Mouse (Mus musculus): ENCODE measurements around the gene Chd3. TPM values are rescaled to one million over a fixed set of nuclear protein-coding genes. Genes with fewer than 3 reads are reported as not detected.
A peak's percentile ranks its signal among the peaks of the same experiment; 100 is the strongest.

Gene Chd3
- 146 and 160 TPM in 2 replicates for polyA plus RNA-seq (2012; rRNA removed)

DNA sequence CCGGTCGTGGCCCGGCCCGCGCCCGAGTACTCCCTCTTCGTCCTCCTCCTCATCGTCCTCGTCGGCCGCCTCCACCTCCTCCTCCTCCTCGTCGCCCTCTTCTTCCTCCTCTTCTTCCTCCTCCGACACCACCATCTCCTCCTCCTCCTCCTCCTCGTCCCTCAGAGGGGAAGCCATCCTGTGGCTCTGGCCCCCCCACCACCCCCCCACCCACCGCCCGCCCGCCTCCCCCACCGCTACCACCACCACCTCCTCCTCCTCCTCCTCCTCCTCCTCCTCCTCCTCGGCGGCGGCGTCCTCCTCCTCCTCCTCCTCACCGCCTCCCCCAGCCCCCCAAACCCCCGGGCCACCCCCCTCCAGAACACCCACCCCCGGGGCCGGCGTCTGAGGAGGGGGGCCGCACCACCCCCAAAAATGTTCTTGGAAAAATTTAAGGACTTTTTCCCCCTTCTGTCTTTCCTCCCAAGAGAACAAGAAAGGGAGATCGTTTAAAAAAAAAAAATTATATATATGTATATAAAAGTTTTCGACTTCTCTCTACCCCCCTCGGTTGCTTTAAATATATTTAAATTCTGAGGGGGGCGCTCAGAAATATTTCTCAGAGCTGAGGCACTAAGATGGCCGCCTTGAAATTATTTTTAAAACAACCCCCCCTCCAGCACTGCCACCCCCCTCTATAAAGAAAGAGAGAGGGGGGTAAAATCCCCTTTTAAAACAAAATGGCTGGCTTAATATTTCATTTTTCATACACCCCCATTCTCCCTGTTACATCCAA is at the start of gene Chd3:
Chd3 (minus strand) TSS at position 192 of the 775 bp plus-strand sequence.
- peaks cover 8% of the 10 kb centered on the region; the same call in 1 of the 2 replicates for H3K4me1 ChIP-seq (ENCODE audit: control insufficient read depth, insufficient read depth, insufficient read length)
- peak within 1 kb of the TSS; percentile 92 for H3K4me3 ChIP-seq (ENCODE audit: extremely low read depth, insufficient read depth, insufficient read length)
- no peaks in the 10 kb centered on the region for H3K27me3 ChIP-seq (ENCODE audit: control insufficient read depth, insufficient read depth, low read length)
- H3K36me3 ChIP-seq (ENCODE audit: control insufficient read depth, insufficient read depth, low read length) = no peaks in the 10 kb centered on the region
- no peak for DNase-seq (ENCODE audit: low read depth in 1 of 2, low spot score in 2 of 2)
- peak within 1 kb of the TSS; percentile 89 for H3K27ac ChIP-seq (ENCODE audit: insufficient read depth, low read length)
- TF ChIP-seq POLR2A (IDR thresholded peaks at IDR 0.05; ENCODE audit: low read depth, low read length) (no peak; the same call in 1 of the 2 replicates), CTCF (IDR thresholded peaks at IDR 0.05; ENCODE audit: extremely low read depth, insufficient read depth, insufficient read length, insufficient replicate concordance) (no peak)
- 0% methylated on average over 19 of the region's 34 CpGs for WGBS

DNA sequence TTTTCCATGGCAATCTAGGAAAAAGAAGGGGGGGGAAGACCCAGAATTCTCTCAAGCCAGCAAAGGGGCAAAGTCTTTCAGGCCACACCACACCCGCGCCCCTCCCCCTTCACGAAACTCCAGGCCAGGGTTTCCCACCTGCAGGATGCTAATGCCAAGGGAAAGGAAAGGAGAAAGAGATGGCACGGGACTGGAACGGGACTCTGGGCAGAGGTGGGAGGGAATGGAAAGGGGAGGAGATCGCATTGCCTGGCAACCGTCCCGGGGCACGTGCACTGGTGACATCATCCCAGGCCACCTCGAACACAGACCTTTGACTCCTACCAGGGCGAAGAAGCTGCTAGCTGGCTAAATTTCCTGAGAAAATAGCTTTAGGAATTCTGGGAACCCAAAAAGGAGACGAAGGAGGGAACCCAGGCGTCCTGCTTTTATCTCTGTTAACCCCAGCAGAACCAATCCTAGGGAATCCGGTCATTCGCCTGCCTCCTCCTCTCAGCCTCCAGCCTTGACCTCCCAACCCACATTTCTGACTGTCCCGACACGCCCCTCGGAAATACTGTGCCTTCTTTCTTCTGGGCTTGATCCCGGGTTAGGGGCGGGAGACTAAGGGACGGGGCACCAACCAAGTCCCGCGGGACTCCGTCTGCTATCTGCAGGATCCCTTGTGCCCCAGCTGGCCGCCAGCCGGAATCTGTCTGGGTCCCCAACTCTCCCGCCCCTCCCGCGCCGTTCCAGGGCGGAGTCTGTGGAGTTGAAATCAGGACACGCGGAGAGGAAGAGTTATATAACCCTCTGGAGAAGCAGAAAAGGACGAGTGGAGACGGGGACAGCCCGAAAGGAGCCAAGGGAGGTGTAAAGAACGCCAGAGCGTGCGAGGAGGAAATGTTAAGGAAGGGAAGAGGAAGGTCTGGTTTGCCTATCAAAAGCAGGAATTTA is 48.5 kb upstream of the Chd3 start:
- WGBS = 1% methylated on average over 39 of the region's 39 CpGs
- Histone ChIP-seq H3K4me1 (ENCODE audit: control insufficient read depth, insufficient read depth, insufficient read length) (peaks cover 14% of the 10 kb centered on the region; the same call in 1 of the 2 replicates), H3K27ac (ENCODE audit: insufficient read depth, low read length) (peak overlapping the region; percentile 63), H3K4me3 (ENCODE audit: extremely low read depth, insufficient read depth, insufficient read length) (peak overlapping the region; percentile 48), H3K27me3 (ENCODE audit: control insufficient read depth, insufficient read depth, low read length) (no peaks in the 10 kb centered on the region; the same call in 1 of the 2 replicates), H3K36me3 (ENCODE audit: control insufficient read depth, insufficient read depth, low read length) (no peaks in the 10 kb centered on the region)
- no peak for TF ChIP-seq CTCF (IDR thresholded peaks at IDR 0.05; ENCODE audit: extremely low read depth, insufficient read depth, insufficient read length, insufficient replicate concordance)
- TF ChIP-seq POLR2A (IDR thresholded peaks at IDR 0.05; ENCODE audit: low read depth, low read length) = 0 out of 2 replicates have a peak, but pooled peaks have one; percentile 7
- DNase-seq (ENCODE audit: low read depth in 1 of 2, low spot score in 2 of 2) = no peak

DNA sequence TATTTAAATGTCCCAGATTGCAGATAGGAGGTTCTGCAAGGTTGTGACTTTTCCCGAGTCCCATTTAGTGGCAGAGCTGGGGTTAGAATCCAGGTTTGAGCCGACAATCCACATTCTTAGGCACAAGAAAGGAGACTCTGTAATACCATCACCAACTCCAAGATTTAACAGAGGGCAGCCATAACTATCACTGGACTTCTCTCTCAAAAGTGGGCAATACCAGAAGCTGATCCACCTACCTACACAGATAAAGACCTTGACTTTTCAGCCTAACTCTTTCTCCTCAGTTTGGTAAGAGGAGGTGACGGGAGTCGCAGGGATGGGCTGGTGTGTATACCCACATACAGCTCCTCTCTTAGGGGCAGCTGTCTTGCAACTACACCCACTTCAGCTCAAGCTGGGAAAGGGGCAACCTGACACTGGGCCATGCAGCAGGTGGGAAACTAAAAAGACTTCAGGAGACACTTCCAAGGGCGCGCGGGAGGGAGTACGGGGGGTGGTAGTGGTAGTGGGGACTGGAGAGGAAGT is 47.8 kb upstream of the Chd3 start:
- no peak overlapping the region; the same call in 1 of the 2 replicates for H3K27ac ChIP-seq (ENCODE audit: insufficient read depth, low read length)
- no peaks in the 10 kb centered on the region; the same call in 1 of the 2 replicates for H3K27me3 ChIP-seq (ENCODE audit: control insufficient read depth, insufficient read depth, low read length)
- H3K4me1 ChIP-seq (ENCODE audit: control insufficient read depth, insufficient read depth, insufficient read length) = peaks cover 14% of the 10 kb centered on the region; the same call in 1 of the 2 replicates
- no peaks in the 10 kb centered on the region for H3K36me3 ChIP-seq (ENCODE audit: control insufficient read depth, insufficient read depth, low read length)
- TF ChIP-seq POLR2A (IDR thresholded peaks at IDR 0.05; ENCODE audit: low read depth, low read length) (no peak), CTCF (IDR thresholded peaks at IDR 0.05; ENCODE audit: extremely low read depth, insufficient read depth, insufficient read length, insufficient replicate concordance) (no peak)
- H3K4me3 ChIP-seq (ENCODE audit: extremely low read depth, insufficient read depth, insufficient read length) = no peak overlapping the region
- no peak for DNase-seq (ENCODE audit: low read depth in 1 of 2, low spot score in 2 of 2)
- 37% methylated on average over 8 of the region's 8 CpGs for WGBS

DNA sequence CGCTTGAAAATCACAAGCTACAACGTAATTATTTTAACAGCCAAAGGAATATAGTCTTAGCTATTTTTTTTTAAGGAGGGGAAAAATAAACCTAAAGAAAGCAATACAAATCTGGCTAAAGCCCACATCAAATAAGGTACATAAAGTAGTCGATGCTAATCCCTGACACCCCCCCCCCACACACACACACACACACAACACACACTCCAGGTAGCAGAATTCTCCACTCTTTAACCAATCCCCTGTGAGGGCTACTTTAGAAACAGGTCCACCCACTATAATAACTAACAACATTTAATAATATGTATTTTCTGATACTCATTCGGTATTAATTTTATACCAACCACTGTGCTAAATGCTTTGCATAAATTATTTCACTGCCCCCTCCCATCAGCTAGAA is 47.3 kb upstream of the Chd3 start:
- no peaks in the 10 kb centered on the region for H3K36me3 ChIP-seq (ENCODE audit: control insufficient read depth, insufficient read depth, low read length)
- peaks cover 14% of the 10 kb centered on the region; the same call in 1 of the 2 replicates for H3K4me1 ChIP-seq (ENCODE audit: control insufficient read depth, insufficient read depth, insufficient read length)
- TF ChIP-seq CTCF (IDR thresholded peaks at IDR 0.05; ENCODE audit: extremely low read depth, insufficient read depth, insufficient read length, insufficient replicate concordance) (no peak), POLR2A (IDR thresholded peaks at IDR 0.05; ENCODE audit: low read depth, low read length) (no peak)
- no peaks in the 10 kb centered on the region for H3K27me3 ChIP-seq (ENCODE audit: control insufficient read depth, insufficient read depth, low read length)
- WGBS = 7% methylated on average over 4 of the region's 4 CpGs
- no peak overlapping the region for H3K27ac ChIP-seq (ENCODE audit: insufficient read depth, low read length)
- no peak overlapping the region for H3K4me3 ChIP-seq (ENCODE audit: extremely low read depth, insufficient read depth, insufficient read length)
- no peak for DNase-seq (ENCODE audit: low read depth in 1 of 2, low spot score in 2 of 2)

DNA sequence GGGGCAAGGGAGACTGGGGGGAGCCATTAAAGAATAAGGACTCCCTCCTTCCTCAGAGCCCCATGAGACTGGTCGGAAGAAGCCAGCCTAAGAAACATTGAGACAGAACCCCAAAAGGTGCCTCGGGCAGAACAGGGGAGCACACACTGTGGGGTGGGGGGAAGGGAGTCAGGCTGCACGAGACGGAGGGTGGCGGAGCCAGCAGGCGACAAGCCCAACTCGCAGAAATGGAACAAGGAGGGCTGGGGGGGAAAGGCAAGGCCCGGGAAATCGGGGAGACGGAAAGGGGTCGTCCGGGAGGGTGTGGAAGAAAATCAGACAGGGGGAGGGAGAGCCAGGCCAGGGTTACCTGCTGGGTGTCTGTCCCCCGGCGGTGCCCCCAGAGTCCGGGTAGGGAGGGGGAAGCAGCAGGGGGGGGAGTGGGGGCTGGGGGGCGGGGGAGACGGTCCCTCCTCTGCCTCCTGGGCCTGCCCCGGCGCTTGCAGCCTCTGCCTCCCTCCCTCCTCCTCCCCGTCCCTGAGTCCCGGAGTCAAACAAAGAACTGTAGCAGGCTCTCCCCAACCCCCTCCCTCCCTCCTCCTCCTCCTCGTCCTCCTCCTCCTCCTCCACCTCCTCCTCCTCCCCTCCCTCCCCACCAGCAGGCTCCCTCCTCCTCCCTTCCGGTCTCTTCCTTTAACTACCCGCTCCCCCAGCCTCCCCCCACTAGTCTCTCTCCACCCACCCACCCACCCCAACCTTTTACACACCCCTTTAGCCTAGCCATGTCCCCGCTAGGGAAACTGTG is 46.7 kb upstream of the Chd3 start:
- H3K36me3 ChIP-seq (ENCODE audit: control insufficient read depth, insufficient read depth, low read length) = no peaks in the 10 kb centered on the region

DNA sequence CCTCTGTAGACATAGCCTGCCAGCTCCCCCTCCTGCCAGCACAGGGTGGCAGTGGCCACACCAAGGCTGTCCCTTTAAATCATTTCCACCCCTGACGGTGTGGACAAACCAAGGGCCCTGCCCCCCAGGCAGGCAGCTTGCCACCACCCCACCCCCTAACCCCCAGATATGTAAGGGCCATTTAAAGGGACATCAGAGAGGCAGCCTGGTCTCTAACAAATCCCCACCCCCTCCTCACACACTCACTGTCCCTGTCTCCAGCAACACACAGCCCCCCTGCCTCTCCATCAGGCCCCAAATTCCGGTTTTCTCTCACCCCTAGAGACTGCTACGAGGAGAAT is 46.1 kb upstream of the Chd3 start:
- peaks cover 14% of the 10 kb centered on the region; the same call in 1 of the 2 replicates for H3K4me1 ChIP-seq (ENCODE audit: control insufficient read depth, insufficient read depth, insufficient read length)
- TF ChIP-seq POLR2A (IDR thresholded peaks at IDR 0.05; ENCODE audit: low read depth, low read length) (no peak), CTCF (IDR thresholded peaks at IDR 0.05; ENCODE audit: extremely low read depth, insufficient read depth, insufficient read length, insufficient replicate concordance) (no peak)
- 19% methylated on average over 3 of the region's 3 CpGs for WGBS
- no peak for DNase-seq (ENCODE audit: low read depth in 1 of 2, low spot score in 2 of 2)
- no peaks in the 10 kb centered on the region for H3K27me3 ChIP-seq (ENCODE audit: control insufficient read depth, insufficient read depth, low read length)
- no peaks in the 10 kb centered on the region for H3K36me3 ChIP-seq (ENCODE audit: control insufficient read depth, insufficient read depth, low read length)
- peak overlapping the region; percentile 43; the same call in 1 of the 2 replicates for H3K4me3 ChIP-seq (ENCODE audit: extremely low read depth, insufficient read depth, insufficient read length)
- peak overlapping the region; percentile 61 for H3K27ac ChIP-seq (ENCODE audit: insufficient read depth, low read length)

More for the DNA sequence above, 46.7 kb upstream of the Chd3 start:
- WGBS = 9% methylated on average over 18 of the region's 25 CpGs
- H3K27me3 ChIP-seq (ENCODE audit: control insufficient read depth, insufficient read depth, low read length) = no peaks in the 10 kb centered on the region
- no peak for TF ChIP-seq POLR2A (IDR thresholded peaks at IDR 0.05; ENCODE audit: low read depth, low read length)
- no peak for TF ChIP-seq CTCF (IDR thresholded peaks at IDR 0.05; ENCODE audit: extremely low read depth, insufficient read depth, insufficient read length, insufficient replicate concordance)
- peak overlapping the region; percentile 61 for H3K27ac ChIP-seq (ENCODE audit: insufficient read depth, low read length)
- peak overlapping the region; percentile 43 for H3K4me3 ChIP-seq (ENCODE audit: extremely low read depth, insufficient read depth, insufficient read length)
- peaks cover 14% of the 10 kb centered on the region; the same call in 1 of the 2 replicates for H3K4me1 ChIP-seq (ENCODE audit: control insufficient read depth, insufficient read depth, insufficient read length)
- no peak for DNase-seq (ENCODE audit: low read depth in 1 of 2, low spot score in 2 of 2)
